Mouse (Mus musculus): Measurements from ENCODE around the gene Slc25a33.

GRCm38 (mm10) chr4:149752836-149753235, 21.2 kb downstream of the Slc25a33 start:
- TF ChIP-seq CTCF (IDR thresholded peaks at IDR 0.05; ENCODE audit: extremely low read depth, insufficient read depth, low read length) (no peak), POLR2A (IDR thresholded peaks at IDR 0.05; ENCODE audit: extremely low read depth, insufficient read depth, low read length) (no peak)
